Mouse (Mus musculus) embryonic facial prominence, embryonic 15.5 days (tissue): ENCODE data around the gene Ankrd44. TPM values are rescaled to one million over a fixed set of nuclear protein-coding genes. Genes with fewer than 3 reads are reported as not detected.

Source experiments
- ATAC-seq: fragments of 200-750 bp; cut with Nextera tagmentation; 2 replicates; pipeline ENCODE4 v1.8.0; 2017; ENCODE audit warnings: low read depth, moderate TSS enrichment; ENCODE audit not compliant: insufficient number of reproducible peaks, low FRiP score, low TSS enrichment
- H3K27ac ChIP-seq: fragments of 300-500 bp; sonication (generic); replicated peaks from 2 replicates; pipeline ENCODE4 v1.5.1; 2015; ENCODE audit warnings: mild to moderate bottlenecking, inconsistent platforms
- H3K27me3 ChIP-seq: fragments of 300-500 bp; sonication (generic); 2 replicates; pipeline ENCODE4 v1.6.1; 2015; ENCODE audit warnings: inconsistent platforms
- H3K36me3 ChIP-seq: fragments of 300-500 bp; sonication (generic); 2 replicates; pipeline ENCODE4 v1.6.1; 2015; ENCODE audit warnings: mild to moderate bottlenecking, inconsistent platforms
- H3K4me1 ChIP-seq: fragments of 300-500 bp; sonication (generic); 2 replicates; pipeline ENCODE4 v1.6.1; 2015; ENCODE audit warnings: inconsistent platforms
- H3K4me2 ChIP-seq: fragments of 300-500 bp; sonication (generic); replicated peaks from 2 replicates; pipeline ENCODE4 v1.6.1; 2015; ENCODE audit warnings: mild to moderate bottlenecking, inconsistent platforms
- H3K4me3 ChIP-seq: fragments of 300-500 bp; sonication (generic); replicated peaks from 2 replicates; pipeline ENCODE4 v1.5.1; 2015; ENCODE audit warnings: mild to moderate bottlenecking, inconsistent platforms
- H3K9ac ChIP-seq: fragments of 300-500 bp; sonication (generic); 2 replicates; pipeline ENCODE4 v1.6.1; 2015; ENCODE audit warnings: inconsistent platforms
- H3K9me3 ChIP-seq: fragments of 300-500 bp; sonication (generic); replicated peaks from 2 replicates; pipeline ENCODE4 v1.6.1; 2016; ENCODE audit warnings: inconsistent platforms
- WGBS: fragments of 180-500 bp; shearing (Covaris S2); methylation state at CpG from one replicate; pipeline ENCODE4 v1.1.7; 2015; 5-methylcytosine and 5-hydroxymethylcytosine counted together
- polyA plus RNA-seq: library from polyadenylated mRNA; unstranded; fragments of >200 nt; fragmentation: Nextera tagmentation; extraction: Ambion mirVana; gene quantifications from 2 replicates; pipeline ENCODE4 v1.2.1, GENCODE M21; 2015

Ankrd44 gene
- polyA plus RNA-seq, 1 experiment from 2014 or later, result 22.9 TPM

DNA sequence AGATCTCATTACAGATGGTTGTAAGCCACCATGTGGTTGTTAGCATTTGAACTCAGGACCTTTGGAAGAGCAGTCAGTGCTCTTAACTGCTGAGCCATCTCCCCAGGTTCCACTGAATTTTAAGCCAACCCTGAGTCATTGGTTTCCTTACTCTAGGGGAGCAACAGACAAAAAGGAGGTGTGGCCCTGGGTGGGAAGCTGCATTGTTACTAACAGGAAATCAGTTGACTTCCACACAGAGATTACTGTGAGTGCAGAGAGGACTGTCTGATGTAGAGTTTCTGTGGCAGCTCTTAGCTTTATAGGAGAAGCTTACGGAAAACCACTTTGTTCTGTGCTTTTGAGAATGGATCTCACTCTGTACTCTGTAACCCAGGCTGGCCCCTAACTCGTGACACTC is 8.7 kb upstream of the Ankrd44 start:
- ATAC-seq, result no peak
- no peaks in the 10 kb centered on the region for H3K9me3 ChIP-seq
- H3K4me3 ChIP-seq, result no peak overlapping the region
- H3K27ac ChIP-seq, result no peak overlapping the region
- H3K4me1 ChIP-seq, result no peaks in the 10 kb centered on the region
- H3K36me3 ChIP-seq, result no peaks in the 10 kb centered on the region
- WGBS, result 69% methylated on average over 2 of the region's 2 CpGs
- H3K27me3 ChIP-seq, result no peaks in the 10 kb centered on the region
- no peak overlapping the region for H3K9ac ChIP-seq
- H3K4me2 ChIP-seq, result no peak overlapping the region

DNA sequence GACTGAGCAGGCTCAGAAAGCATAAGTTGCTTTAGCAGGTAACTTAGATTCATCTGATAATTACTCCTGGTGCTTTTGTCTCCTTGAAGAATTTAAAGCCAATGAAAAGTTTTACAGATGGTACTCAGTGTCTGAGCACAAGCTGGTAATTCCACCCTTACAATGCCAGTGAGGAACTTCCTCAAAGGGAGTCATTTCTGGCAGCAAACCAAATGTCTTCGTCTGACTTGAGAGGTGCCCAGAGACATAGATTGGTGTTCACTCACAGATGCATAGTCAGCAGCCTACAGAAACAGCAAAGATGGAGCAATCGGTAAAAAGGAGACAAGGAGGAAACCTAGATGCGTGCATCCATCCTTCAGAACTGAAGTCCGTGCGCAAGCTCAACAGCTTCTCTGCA is 7.5 kb upstream of the Ankrd44 start:
- ATAC-seq, result no peak
- WGBS, result 84% methylated on average over 5 of the region's 5 CpGs
- no peaks in the 10 kb centered on the region for H3K4me1 ChIP-seq
- no peak overlapping the region for H3K4me3 ChIP-seq
- H3K9ac ChIP-seq, result no peak overlapping the region
- no peak overlapping the region for H3K27ac ChIP-seq
- H3K27me3 ChIP-seq, result no peaks in the 10 kb centered on the region
- no peaks in the 10 kb centered on the region for H3K36me3 ChIP-seq
- no peaks in the 10 kb centered on the region for H3K9me3 ChIP-seq
- no peak overlapping the region for H3K4me2 ChIP-seq

DNA sequence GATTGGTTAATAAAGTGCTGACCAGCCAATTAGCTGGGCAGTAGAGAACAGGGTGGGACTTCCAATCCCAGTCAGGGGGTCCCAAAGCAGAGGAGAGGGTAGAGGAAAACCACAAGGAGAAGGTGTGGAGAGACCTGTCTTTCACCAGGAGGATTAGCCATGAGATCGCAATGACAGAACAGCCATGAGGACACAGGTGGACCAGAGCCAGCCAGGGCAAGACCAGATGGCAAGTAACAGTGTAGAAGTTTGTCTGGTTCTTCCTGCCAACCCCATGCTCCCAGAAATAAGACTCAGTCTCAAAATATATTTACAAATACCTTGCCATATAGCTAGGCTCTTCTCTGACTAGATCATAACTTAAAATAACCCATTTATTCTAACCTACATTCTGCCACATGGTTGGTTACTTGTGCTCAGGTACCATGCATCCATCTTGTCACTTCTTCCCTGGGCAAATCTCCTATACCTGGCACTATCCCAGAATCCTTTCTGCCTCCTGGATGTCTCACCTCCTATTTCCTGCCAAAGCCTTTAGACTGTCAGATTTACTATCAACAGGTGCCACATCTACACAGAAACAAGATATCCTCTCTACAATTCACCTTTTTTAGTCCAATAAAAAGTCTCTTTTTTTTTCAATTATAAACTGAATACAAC is 6.4 kb upstream of the Ankrd44 start:
- H3K9ac ChIP-seq, result no peak overlapping the region
- H3K4me2 ChIP-seq, result no peak overlapping the region
- no peaks in the 10 kb centered on the region for H3K9me3 ChIP-seq
- H3K36me3 ChIP-seq, result no peaks in the 10 kb centered on the region
- 88% methylated on average over 1 of the region's 1 CpGs for WGBS
- H3K4me3 ChIP-seq, result no peak overlapping the region
- H3K27me3 ChIP-seq, result no peaks in the 10 kb centered on the region
- H3K4me1 ChIP-seq, result no peaks in the 10 kb centered on the region
- H3K27ac ChIP-seq, result no peak overlapping the region
- no peak for ATAC-seq

DNA sequence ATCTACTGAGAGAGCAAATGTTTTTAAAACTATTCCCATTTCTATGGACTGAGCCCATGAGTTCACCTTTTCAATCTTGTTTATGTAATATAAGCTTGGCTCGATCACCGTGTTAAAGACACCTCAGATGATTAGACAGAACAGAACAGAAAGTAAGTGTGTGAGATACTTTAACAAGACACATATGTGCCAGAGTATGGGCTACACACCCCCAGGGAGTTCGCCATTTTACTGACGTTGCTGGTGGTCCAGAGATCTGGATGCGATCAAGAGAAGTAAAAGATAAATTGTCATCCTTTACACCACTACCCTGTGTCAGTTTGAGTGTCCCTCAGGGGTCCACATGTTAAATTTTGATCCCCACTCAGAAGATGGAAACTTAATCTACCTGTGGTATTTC is 5.0 kb upstream of the Ankrd44 start:
- ATAC-seq, result no peak
- no peak overlapping the region for H3K4me2 ChIP-seq

DNA sequence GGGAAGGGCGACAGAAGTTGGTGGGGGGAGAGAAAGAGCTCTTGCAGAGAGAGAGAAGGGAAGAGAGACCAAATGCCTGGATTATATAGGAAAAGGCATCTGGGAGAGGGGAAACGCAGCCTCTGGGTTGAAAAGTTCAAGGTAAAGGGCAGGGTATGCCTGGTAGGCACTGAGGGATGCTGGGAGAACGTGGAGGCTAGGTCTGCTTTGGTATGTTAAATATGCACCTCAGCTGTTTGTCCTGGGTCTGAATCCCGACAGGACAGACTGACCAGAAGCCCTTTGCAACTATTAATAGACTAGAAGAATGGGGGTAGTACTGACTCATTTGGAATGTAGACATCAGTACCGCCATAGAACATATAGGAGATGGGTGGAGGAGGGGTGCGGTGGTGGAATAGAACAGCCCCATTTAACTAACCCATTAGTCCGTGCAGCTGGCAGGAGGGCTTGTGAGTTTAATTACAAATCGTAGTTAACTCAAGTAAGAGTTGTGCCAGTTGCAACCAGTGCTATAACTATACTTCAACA is 4.5 kb upstream of the Ankrd44 start:
- H3K4me3 ChIP-seq, result no peak overlapping the region
- 54% methylated on average over 8 of the region's 8 CpGs for WGBS
- no peaks in the 10 kb centered on the region for H3K9me3 ChIP-seq
- H3K9ac ChIP-seq, result no peak overlapping the region
- no peak for ATAC-seq
- no peaks in the 10 kb centered on the region for H3K36me3 ChIP-seq
- no peaks in the 10 kb centered on the region for H3K27me3 ChIP-seq
- H3K4me1 ChIP-seq, result no peaks in the 10 kb centered on the region
- no peak overlapping the region for H3K4me2 ChIP-seq
- no peak overlapping the region for H3K27ac ChIP-seq

More for the DNA sequence above, 5.0 kb upstream of the Ankrd44 start:
- Histone ChIP-seq H3K9ac (no peak overlapping the region), H3K9me3 (no peaks in the 10 kb centered on the region), H3K4me3 (no peak overlapping the region), H3K27ac (no peak overlapping the region), H3K4me1 (no peaks in the 10 kb centered on the region), H3K36me3 (no peaks in the 10 kb centered on the region), H3K27me3 (no peaks in the 10 kb centered on the region)
- 33% methylated on average over 5 of the region's 5 CpGs for WGBS

DNA sequence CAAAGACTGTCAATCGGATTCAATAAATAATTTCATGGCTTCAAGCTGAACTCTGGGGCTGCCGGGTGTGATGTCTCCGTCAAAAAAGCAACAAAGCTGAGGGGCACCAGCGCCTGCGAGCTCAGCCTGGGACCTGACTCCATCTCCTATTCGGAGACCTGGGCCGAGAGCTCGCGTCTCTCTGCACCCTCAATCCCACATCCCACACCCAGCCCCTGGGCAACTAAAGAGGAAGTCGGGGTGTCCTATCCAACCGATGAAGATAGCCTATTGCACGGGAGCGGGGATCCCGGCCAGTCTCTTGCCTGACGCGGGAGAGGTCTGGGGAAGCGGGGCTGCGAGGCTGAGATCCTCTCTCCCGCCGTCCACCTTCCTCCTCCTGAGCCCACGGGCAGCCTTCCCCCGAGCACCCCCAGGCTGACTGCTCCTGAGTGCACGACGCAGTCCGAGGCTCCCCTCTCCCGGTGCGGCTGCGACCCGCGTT is 694 bp downstream of the Ankrd44 start:
- no peaks in the 10 kb centered on the region for H3K9me3 ChIP-seq
- H3K36me3 ChIP-seq, result no peaks in the 10 kb centered on the region
- H3K27me3 ChIP-seq, result no peaks in the 10 kb centered on the region
- peak; percentile 36 for ATAC-seq
- peak overlapping the region; percentile 88 for H3K27ac ChIP-seq
- under 1% methylated on average over 30 of the region's 30 CpGs for WGBS
- peaks cover 32% of the 10 kb centered on the region for H3K4me1 ChIP-seq
- H3K4me3 ChIP-seq, result peak overlapping the region; percentile 78
- peak overlapping the region; percentile 75 for H3K9ac ChIP-seq
- H3K4me2 ChIP-seq, result peak overlapping the region; percentile 87

DNA sequence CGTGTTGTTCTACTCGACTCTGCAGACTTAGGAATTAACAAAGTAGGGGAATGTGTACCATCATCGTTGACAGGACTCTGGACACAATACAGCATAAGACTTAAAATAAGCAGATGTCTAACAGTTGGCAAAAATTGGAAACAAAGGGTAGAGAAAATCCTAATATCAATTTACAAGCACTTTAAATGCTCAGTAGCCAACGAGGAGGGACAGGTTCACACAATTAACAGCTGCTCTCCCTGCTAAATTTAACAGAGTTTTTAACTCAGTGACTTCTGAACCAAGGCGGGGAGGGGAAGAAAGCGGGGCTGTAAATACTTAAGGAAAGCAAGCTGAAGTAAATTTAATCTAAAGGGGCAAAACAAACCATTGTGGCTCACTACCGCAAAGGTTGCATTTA is 1.4 kb downstream of the Ankrd44 start:
- no peaks in the 10 kb centered on the region for H3K9me3 ChIP-seq
- no peaks in the 10 kb centered on the region for H3K36me3 ChIP-seq
- H3K27me3 ChIP-seq, result no peaks in the 10 kb centered on the region
- H3K4me1 ChIP-seq, result peaks cover 32% of the 10 kb centered on the region
- peak overlapping the region; percentile 56; the same call in 1 of the 2 replicates for H3K27ac ChIP-seq
- H3K4me2 ChIP-seq, result peak overlapping the region; percentile 87
- peak overlapping the region; percentile 78 for H3K4me3 ChIP-seq
- ATAC-seq, result no peak
- peak overlapping the region; percentile 75; the same call in 1 of the 2 replicates for H3K9ac ChIP-seq
- 20% methylated on average over 7 of the region's 7 CpGs for WGBS

DNA sequence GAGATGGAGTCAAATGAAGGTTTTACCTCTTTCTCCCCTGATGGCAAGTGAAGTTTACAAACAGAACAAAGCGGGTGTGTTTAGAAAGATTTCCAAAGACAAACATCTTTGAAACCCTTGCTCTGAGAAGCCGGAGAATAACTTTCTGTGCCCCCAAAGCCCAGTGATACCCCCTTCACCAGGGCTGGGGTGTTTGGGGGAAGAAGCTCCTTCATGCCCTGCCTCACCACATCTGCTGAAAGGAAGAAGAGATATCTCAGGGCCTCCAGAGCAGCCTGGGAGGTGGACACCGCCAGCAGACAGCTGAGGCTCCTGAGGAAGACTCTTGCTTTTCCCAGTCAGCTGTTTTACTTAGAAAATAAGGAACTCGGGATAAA is 1.9 kb downstream of the Ankrd44 start:
- peak overlapping the region; percentile 78 for H3K4me3 ChIP-seq
- no peak overlapping the region; the same call in 1 of the 2 replicates for H3K27ac ChIP-seq
- 62% methylated on average over 4 of the region's 4 CpGs for WGBS
- no peak overlapping the region for H3K9ac ChIP-seq
- peak overlapping the region; percentile 87 for H3K4me2 ChIP-seq
- H3K9me3 ChIP-seq, result no peaks in the 10 kb centered on the region
- ATAC-seq, result no peak
- H3K36me3 ChIP-seq, result no peaks in the 10 kb centered on the region
- peaks cover 32% of the 10 kb centered on the region for H3K4me1 ChIP-seq
- H3K27me3 ChIP-seq, result no peaks in the 10 kb centered on the region

DNA sequence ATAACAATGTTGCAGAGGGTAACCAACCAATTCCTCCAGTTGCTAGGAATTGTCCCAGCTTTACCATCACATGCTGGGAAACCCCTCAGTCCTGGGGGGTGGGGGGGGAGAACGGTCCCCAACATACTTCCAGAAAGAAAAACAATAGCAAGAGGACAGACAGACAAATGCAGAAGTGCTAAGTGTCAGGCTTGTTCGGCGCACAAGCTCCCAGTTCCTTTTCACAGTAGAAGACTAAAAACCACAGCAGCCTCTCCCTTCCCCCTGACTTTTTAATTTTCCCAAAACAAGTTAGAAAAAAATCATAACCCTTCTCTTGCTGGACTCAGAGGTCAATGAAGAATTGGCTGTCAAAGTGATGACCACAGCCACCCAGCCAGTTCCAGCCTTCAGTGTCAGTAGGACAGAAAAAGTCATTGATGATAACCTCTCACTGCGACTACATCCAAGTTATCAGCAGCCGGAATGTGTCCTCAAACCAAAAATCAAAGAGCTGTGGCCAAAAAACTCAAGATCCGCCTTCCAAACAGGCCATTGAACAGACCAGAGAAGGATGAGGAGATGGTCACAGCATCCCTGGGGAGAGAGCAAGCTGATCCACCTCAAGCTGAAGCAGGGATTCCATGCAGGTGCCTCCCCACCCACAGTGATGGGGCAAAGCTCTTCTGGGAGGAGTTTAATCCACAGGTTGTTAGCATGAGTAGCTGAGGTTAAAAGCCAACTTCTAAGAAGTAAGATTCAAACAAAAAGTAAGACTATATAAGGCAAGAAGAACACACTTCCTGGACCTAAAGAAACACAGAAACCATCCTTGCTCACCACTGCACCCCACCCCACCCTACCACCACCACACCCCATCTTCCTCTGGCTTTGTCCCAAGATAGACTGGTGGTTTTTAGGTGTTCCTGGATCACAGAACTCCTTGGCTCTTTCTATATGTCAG is 2.5 kb downstream of the Ankrd44 start:
- Histone ChIP-seq H3K27me3 (no peaks in the 10 kb centered on the region), H3K27ac (no peak overlapping the region; the same call in 1 of the 2 replicates), H3K9ac (no peak overlapping the region), H3K4me1 (peaks cover 32% of the 10 kb centered on the region), H3K4me2 (peak overlapping the region; percentile 87), H3K4me3 (peak overlapping the region; percentile 78), H3K9me3 (no peaks in the 10 kb centered on the region), H3K36me3 (no peaks in the 10 kb centered on the region)
- WGBS, result 80% methylated on average over 6 of the region's 6 CpGs
- no peak for ATAC-seq

DNA sequence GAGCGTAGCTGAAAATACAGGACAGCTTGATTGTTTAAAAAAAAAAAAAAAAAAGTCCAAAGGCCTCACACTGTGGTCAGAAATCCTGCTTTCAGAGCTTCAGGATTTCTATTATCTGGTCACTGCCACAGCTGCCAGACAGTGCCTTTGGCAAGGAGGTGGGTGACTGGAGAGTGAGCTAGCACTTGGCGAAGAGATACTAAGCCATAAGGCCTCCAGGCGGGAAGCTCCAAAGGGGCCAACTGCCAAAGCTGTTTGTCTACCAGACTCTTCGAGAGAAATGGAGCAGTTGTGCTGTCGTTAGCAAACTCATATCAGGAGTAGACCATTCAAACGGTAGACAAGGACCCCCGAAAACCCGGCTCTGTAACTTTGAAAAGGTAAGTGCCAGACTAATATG is 3.5 kb downstream of the Ankrd44 start:
- Histone ChIP-seq H3K4me1 (peaks cover 32% of the 10 kb centered on the region), H3K27ac (no peak overlapping the region), H3K9me3 (no peaks in the 10 kb centered on the region), H3K4me3 (no peak overlapping the region), H3K27me3 (no peaks in the 10 kb centered on the region), H3K9ac (no peak overlapping the region), H3K4me2 (no peak overlapping the region), H3K36me3 (no peaks in the 10 kb centered on the region)
- no peak for ATAC-seq
- WGBS, result 63% methylated on average over 8 of the region's 8 CpGs

DNA sequence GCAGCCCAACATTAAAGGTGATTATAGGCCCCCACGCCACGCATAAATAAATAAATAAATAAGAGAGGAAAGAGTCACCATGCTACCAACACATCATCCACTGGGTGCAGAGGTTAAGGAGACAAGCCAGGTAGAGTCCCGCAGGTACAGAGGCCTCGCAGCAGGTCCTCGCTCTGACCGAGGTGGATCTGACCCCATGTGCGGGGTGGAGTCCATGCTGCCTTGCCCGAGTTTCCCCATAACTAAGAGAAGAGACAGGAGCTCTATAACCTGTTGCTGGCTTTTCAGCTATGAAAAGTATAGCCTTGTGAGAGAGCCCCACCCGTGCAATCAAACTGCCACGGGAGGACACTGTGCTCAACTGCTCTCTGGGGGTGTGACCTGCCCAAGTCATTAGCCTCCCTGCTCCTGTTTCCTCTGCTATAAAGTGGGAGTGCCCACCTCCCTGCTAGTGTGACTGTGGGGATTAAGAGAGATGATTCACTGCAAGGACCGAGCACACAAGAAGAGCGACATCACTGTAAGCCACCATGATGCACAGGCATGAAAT is 4.1 kb downstream of the Ankrd44 start:
- no peak overlapping the region for H3K4me2 ChIP-seq
- WGBS, result 74% methylated on average over 12 of the region's 12 CpGs
- no peaks in the 10 kb centered on the region for H3K27me3 ChIP-seq

More for the DNA sequence above, 4.1 kb downstream of the Ankrd44 start:
- no peak overlapping the region for H3K4me3 ChIP-seq
- H3K9ac ChIP-seq, result no peak overlapping the region
- no peaks in the 10 kb centered on the region for H3K36me3 ChIP-seq
- H3K9me3 ChIP-seq, result no peaks in the 10 kb centered on the region
- ATAC-seq, result no peak
- peaks cover 32% of the 10 kb centered on the region for H3K4me1 ChIP-seq
- H3K27ac ChIP-seq, result no peak overlapping the region
